Mouse (Mus musculus) limb, embryonic 15.5 days (tissue): ENCODE measurements at regions not wholly inside any gene's neighbourhood (a gene's known extent, or its start where the extent isn't known, plus 50 kb on each side); places are given as distances from the start of the nearest gene placed in this dataset.

Experiments used
- ATAC-seq: fragments of 200-750 bp; cut with Nextera tagmentation; 2 replicates; pipeline ENCODE4 v1.8.0; 2017; ENCODE audit warnings: low read depth, moderate TSS enrichment; ENCODE audit not compliant: insufficient number of reproducible peaks, low FRiP score, low TSS enrichment
- H3K27ac ChIP-seq: fragments of 300-500 bp; sonication (generic); 2 replicates; pipeline ENCODE4 v1.5.1; 2015; ENCODE audit warnings: moderate library complexity, mild to moderate bottlenecking, inconsistent platforms
- H3K27me3 ChIP-seq: fragments of 300-500 bp; sonication (generic); 2 replicates; pipeline ENCODE4 v1.6.1; 2015; ENCODE audit warnings: inconsistent platforms
- H3K36me3 ChIP-seq: fragments of 300-500 bp; sonication (generic); 2 replicates; pipeline ENCODE4 v1.6.1; 2015; ENCODE audit warnings: inconsistent platforms
- H3K4me1 ChIP-seq: fragments of 300-500 bp; sonication (generic); 2 replicates; pipeline ENCODE4 v1.6.1; 2015; ENCODE audit warnings: inconsistent platforms
- H3K4me2 ChIP-seq: fragments of 300-500 bp; sonication (generic); 2 replicates; pipeline ENCODE4 v1.6.1; 2015; ENCODE audit warnings: mild to moderate bottlenecking, inconsistent platforms
- H3K4me3 ChIP-seq: fragments of 300-500 bp; sonication (generic); 2 replicates; pipeline ENCODE4 v1.5.1; 2015; ENCODE audit warnings: mild to moderate bottlenecking, inconsistent platforms
- H3K9ac ChIP-seq: fragments of 300-500 bp; sonication (generic); 2 replicates; pipeline ENCODE4 v1.6.1; 2015; ENCODE audit warnings: inconsistent platforms
- H3K9me3 ChIP-seq: fragments of 300-500 bp; sonication (generic); 2 replicates; pipeline ENCODE4 v1.6.1; 2016; ENCODE audit warnings: inconsistent platforms
- WGBS: fragments of 180-500 bp; shearing (Covaris S2); methylation state at CpG from one replicate; pipeline ENCODE4 v1.1.7; 2015; 5-methylcytosine and 5-hydroxymethylcytosine counted together

DNA sequence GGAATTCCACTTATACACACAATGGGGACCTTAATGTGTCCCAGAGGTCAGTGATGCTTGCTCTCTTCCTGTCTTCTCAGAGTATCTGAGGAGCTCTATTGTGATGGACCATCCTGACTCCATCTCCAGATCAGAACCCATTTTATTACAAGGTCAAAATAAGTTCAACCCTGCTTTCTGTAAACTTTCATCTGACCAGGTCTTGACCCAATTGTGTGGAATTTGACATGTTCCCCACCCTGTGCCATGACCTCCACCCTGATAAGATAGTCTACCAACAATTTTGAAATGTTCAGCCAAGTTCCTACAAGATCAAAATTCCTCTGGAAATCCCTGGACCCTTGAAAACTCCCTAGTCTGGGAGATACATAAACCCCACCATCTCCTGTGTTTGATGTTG is 133.7 kb downstream of the Rpap3 start:
- no peak overlapping the region for H3K4me2 ChIP-seq
- no peaks in the 10 kb centered on the region for H3K4me1 ChIP-seq
- H3K9me3 ChIP-seq = no peaks in the 10 kb centered on the region
- no peaks in the 10 kb centered on the region for H3K27me3 ChIP-seq
- H3K36me3 ChIP-seq = no peaks in the 10 kb centered on the region
- H3K4me3 ChIP-seq = no peak overlapping the region
- no peak overlapping the region for H3K9ac ChIP-seq
- no peak for ATAC-seq
- H3K27ac ChIP-seq = no peak overlapping the region

DNA sequence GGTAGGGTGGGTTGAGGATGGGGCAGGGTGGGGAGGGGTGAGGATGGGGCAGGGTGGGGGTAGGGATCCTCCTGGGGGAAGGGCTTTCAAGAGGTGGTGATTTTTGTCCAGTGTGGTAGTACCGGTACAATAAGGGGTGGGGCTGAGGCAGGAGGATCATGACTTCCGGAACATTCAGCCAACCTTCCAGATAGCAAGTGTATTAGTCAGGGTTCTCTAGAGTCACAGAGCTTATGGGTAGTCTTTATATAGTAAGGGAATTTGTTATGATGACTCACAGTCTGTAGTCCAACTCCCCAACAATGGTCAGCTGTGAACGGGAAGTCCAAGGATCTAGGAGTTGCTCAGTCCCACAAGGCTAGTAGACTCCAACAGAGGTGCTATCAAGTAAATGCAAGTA is 145.5 kb downstream of the Rpap3 start:
- Histone ChIP-seq H3K4me3 (no peak overlapping the region), H3K4me1 (no peaks in the 10 kb centered on the region), H3K36me3 (no peaks in the 10 kb centered on the region), H3K27ac (no peak overlapping the region), H3K4me2 (no peak overlapping the region), H3K9me3 (peaks cover 10% of the 10 kb centered on the region; the same call in 1 of the 2 replicates), H3K9ac (no peak overlapping the region), H3K27me3 (no peaks in the 10 kb centered on the region)
- ATAC-seq = no peak
- WGBS = 86% methylated on average over 3 of the region's 3 CpGs

DNA sequence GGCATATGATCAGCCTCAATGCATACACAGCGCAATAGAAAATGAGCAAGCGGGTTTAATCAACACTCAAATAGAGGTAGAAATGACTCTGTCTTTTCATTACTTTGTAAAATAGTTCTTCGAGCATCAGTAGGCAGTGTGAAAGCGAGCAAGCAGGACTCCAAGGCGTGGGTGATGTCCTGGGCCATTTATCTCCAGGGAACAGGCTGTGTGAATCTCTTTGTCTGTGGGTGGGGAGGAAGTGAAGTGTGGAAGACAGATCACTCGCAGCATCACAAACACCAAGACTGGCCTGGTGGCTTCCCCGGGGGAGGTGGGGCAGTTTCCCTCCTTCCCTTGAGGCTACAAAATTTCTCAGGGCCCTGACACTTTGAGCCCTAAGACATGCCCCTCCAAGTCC is 146.9 kb downstream of the Rpap3 start:
- H3K4me1 ChIP-seq = no peaks in the 10 kb centered on the region
- H3K36me3 ChIP-seq = no peaks in the 10 kb centered on the region
- H3K4me3 ChIP-seq = no peak overlapping the region
- no peak for ATAC-seq
- no peaks in the 10 kb centered on the region for H3K27me3 ChIP-seq
- H3K9me3 ChIP-seq = peaks cover 10% of the 10 kb centered on the region; the same call in 1 of the 2 replicates
- no peak overlapping the region for H3K9ac ChIP-seq
- 90% methylated on average over 7 of the region's 7 CpGs for WGBS
- no peak overlapping the region for H3K4me2 ChIP-seq
- no peak overlapping the region for H3K27ac ChIP-seq

DNA sequence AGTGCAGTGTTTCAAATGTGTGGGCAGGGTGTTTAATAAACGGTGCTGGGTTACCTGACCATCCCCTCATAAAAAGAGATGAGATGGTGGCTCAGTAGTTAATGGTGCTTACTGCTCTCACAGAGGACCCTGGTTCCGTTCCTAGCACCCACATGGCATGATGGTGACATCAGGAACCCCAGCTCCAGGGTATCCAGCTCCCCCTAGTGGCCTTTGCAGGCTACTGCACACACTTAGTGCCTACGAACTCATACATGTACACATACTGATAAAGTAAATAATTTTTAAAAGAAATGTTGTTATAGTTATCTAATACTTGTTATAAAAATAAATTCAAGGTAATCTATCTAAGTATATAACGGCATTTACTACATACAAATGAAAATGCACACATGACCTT is 157.3 kb downstream of the Rpap3 start:
- H3K27me3 ChIP-seq = no peaks in the 10 kb centered on the region
- H3K9me3 ChIP-seq = no peaks in the 10 kb centered on the region
- no peaks in the 10 kb centered on the region for H3K36me3 ChIP-seq
- 83% methylated on average over 4 of the region's 4 CpGs for WGBS
- no peak overlapping the region for H3K27ac ChIP-seq
- no peak for ATAC-seq
- H3K4me1 ChIP-seq = no peaks in the 10 kb centered on the region
- H3K4me2 ChIP-seq = no peak overlapping the region
- no peak overlapping the region for H3K9ac ChIP-seq
- no peak overlapping the region for H3K4me3 ChIP-seq

DNA sequence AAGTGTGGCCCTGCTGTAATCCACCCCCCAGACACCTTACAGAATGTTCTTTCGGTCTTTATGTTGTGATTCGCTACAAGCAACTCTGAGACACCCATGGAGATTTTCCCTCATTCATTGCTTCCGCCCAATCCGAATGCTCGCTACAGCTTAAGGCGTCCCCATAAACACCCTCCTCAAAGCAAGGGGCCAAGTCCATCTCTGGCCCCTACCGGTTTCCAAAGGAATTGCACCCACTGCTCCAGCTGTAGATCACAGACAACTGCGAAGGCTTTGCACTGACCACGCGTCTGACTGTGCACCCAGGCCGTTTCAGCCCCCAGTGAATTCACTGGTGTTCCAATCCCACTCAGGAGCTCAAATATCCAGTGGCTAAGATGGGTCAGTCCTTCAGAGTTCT is 160.6 kb downstream of the Rpap3 start:
- H3K36me3 ChIP-seq = no peaks in the 10 kb centered on the region
- no peak overlapping the region for H3K9ac ChIP-seq
- 86% methylated on average over 11 of the region's 11 CpGs for WGBS
- no peaks in the 10 kb centered on the region for H3K9me3 ChIP-seq
- ATAC-seq = no peak
- H3K4me1 ChIP-seq = no peaks in the 10 kb centered on the region
- no peaks in the 10 kb centered on the region for H3K27me3 ChIP-seq
- no peak overlapping the region for H3K4me2 ChIP-seq
- no peak overlapping the region for H3K4me3 ChIP-seq
- H3K27ac ChIP-seq = no peak overlapping the region

DNA sequence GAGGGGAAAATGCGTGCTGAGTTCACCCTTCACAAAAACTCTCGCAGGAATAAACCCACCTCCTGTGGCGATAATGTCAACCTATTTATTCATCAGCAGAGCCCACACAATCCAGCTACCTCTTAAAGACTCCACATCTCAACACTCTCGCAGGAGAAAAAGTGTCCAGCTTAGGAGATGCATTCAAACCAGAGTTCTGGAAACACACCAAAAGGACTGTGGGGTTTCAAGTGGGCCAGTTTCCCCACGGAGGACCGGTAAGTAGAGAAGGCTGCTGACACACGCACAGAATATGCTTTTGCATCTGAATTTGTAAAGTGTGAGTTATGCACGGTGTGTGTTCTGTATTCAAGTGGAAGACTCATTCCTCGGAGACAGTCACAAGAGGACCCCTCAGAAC is 164.0 kb downstream of the Rpap3 start:
- no peak overlapping the region for H3K4me2 ChIP-seq
- no peaks in the 10 kb centered on the region for H3K36me3 ChIP-seq
- no peak overlapping the region for H3K9ac ChIP-seq
- 67% methylated on average over 9 of the region's 9 CpGs for WGBS
- H3K27ac ChIP-seq = no peak overlapping the region
- H3K27me3 ChIP-seq = no peaks in the 10 kb centered on the region
- H3K4me3 ChIP-seq = no peak overlapping the region
- H3K9me3 ChIP-seq = no peaks in the 10 kb centered on the region; the same call in 1 of the 2 replicates
- no peak for ATAC-seq
- H3K4me1 ChIP-seq = no peaks in the 10 kb centered on the region

DNA sequence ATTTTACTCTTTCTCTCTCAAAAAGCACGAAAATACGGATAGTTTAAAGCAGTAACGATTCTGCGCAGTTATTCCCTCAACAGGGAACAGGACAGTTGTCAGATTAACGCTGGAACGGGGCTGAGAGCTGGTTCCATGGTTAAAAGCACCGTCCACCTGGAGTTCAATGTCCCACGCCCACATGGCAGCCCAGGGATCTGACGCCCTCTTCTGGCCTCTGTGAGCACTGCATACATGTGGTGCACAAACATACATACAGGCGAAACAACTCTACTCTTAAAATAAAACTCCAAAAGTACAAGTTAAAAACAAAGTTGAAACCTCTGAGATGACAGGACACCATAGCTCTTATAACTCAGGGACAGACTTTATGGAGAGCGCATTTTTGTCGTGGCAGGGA is 169.5 kb downstream of the Rpap3 start:
- Histone ChIP-seq H3K4me1 (no peaks in the 10 kb centered on the region), H3K27ac (no peak overlapping the region), H3K4me2 (no peak overlapping the region), H3K4me3 (no peak overlapping the region), H3K9ac (no peak overlapping the region), H3K9me3 (no peaks in the 10 kb centered on the region; the same call in 1 of the 2 replicates), H3K36me3 (no peaks in the 10 kb centered on the region), H3K27me3 (no peaks in the 10 kb centered on the region)
- ATAC-seq = no peak
- WGBS = 89% methylated on average over 12 of the region's 12 CpGs

DNA sequence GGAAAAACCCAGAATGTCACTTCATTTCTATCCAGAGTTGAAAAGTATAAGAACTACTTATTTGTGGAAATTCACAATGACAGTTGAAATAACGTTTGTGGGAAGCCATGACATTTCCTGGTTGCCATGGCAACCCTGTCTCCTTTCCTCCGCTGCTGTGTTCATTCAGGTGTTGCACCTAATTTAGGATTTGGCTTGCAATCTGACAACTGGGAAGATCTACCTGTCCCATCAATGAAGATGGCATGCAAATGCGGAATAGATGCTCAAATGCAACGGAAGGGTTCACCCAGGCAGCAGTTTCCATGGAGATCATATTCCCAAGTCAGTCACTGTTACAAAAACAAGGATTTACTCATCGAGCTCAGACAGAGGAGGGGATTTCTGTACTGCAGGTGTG is 170.7 kb downstream of the Rpap3 start:
- no peak for ATAC-seq
- WGBS = 75% methylated on average over 5 of the region's 5 CpGs
- H3K9me3 ChIP-seq = no peaks in the 10 kb centered on the region; the same call in 1 of the 2 replicates

DNA sequence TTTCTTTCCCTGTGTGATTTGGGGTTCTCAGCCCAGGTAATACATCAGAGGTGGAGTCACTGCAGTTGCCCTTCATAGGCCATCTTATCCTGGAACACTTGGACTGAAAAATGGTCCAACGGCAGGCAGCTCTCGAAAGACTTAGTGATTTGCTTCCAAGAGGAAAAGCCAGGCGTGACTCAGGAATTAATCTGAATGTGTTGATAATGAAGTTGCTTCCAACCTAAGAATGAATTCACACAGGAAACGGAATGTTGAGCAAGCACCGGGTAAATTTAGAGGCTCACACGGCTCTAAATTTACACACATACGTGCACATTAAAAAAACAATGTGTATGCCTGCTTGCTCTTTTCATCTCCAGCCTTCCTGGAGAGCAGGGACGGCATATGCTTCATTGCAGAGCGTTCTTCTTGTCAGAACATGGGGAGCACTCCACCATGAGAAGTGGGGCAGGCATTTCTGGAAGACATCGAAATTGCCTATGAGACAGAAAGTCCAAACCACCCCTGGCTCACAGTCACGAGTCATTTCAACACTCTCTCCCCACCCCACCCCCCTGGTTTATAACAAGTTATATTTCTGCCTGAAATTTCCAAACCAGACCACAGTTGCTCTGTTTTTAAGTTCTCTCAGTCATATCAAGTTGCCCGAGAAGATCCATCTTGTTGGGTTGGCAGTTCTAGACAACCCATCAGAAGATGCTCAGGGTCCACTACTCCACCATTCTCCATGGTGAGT is 171.9 kb downstream of the Rpap3 start:
- no peaks in the 10 kb centered on the region for H3K4me1 ChIP-seq
- H3K9me3 ChIP-seq = no peaks in the 10 kb centered on the region; the same call in 1 of the 2 replicates
- H3K4me3 ChIP-seq = no peak overlapping the region
- H3K27ac ChIP-seq = no peak overlapping the region
- H3K4me2 ChIP-seq = no peak overlapping the region
- 72% methylated on average over 12 of the region's 12 CpGs for WGBS
- H3K27me3 ChIP-seq = no peaks in the 10 kb centered on the region
- no peaks in the 10 kb centered on the region for H3K36me3 ChIP-seq
- no peak overlapping the region for H3K9ac ChIP-seq
- ATAC-seq = no peak

More for the DNA sequence above, 170.7 kb downstream of the Rpap3 start:
- H3K27ac ChIP-seq = no peak overlapping the region
- no peaks in the 10 kb centered on the region for H3K4me1 ChIP-seq
- H3K4me2 ChIP-seq = no peak overlapping the region
- H3K4me3 ChIP-seq = no peak overlapping the region
- H3K9ac ChIP-seq = no peak overlapping the region
- no peaks in the 10 kb centered on the region for H3K27me3 ChIP-seq
- H3K36me3 ChIP-seq = no peaks in the 10 kb centered on the region

DNA sequence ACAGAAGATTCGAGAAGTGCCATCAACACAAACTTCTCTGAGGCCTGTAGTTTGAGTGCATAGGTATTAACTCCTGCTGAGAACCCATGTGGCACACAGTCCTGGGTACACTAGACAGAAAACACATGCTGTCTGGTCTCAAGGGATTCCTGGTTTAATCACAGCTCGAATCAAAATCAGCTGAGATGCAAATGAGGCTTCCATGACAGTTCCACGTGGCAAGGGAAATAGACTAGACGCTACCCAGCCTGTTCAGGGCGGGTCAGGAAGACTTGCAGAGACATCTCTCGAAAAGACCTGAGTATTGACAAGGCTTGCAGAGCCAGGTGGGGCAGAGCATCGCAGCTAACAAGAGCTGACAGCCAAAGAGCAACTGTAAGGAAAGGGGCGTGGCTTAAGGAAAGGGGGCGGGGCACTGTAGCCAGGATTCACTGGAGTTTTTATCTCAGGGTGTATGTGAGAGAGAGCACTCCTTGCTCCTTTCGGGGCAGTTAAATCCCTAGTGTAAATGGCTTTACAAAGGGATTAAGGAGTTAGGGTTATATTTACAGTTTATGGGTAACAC is 173.2 kb downstream of the Rpap3 start:
- ATAC-seq = no peak
- 48% methylated on average over 10 of the region's 10 CpGs for WGBS
- H3K4me3 ChIP-seq = no peak overlapping the region
- H3K9ac ChIP-seq = no peak overlapping the region
- H3K4me1 ChIP-seq = no peaks in the 10 kb centered on the region
- no peak overlapping the region for H3K27ac ChIP-seq
- no peak overlapping the region for H3K4me2 ChIP-seq
- H3K9me3 ChIP-seq = no peaks in the 10 kb centered on the region
- H3K36me3 ChIP-seq = no peaks in the 10 kb centered on the region
- H3K27me3 ChIP-seq = no peaks in the 10 kb centered on the region

DNA sequence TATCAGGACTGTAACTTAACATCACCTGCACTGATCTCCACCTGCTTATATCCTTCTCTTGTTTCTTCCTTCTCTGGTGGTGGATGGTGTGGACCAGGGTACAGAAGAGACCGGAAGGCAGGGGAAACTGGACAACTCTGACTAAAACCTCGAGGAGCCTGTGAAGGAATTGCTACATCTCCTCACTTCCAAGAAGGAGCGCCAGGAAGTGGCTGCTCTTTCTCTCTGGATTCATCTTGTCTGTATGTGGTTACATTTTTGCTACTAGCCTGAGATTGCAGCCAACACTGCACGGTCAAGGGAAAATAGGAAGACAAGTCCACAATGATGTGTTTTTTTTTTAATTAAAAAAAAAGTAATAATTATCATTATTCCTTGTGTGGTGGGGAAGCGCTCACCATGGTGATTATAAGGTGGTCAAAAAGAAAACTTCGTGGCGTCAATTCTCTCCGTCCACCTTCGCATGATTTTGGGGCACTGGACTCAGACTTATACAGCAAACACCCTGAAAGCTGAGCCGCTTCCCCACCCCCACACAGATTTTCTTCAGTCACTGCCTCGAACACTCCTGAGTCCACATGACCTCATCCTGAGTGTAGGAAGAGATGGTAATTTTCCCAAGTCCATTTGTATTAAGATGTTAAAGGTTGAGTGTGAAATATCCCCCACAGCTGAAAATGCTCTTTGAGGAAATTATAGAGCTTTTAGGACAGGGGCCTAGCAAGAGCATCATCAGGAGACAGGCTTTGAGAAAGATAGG is 177.2 kb downstream of the Rpap3 start:
- Histone ChIP-seq H3K4me1 (no peaks in the 10 kb centered on the region), H3K4me3 (no peak overlapping the region), H3K4me2 (no peak overlapping the region), H3K9ac (no peak overlapping the region), H3K27me3 (no peaks in the 10 kb centered on the region), H3K27ac (no peak overlapping the region), H3K36me3 (no peaks in the 10 kb centered on the region), H3K9me3 (no peaks in the 10 kb centered on the region)
- no peak for ATAC-seq
- 80% methylated on average over 11 of the region's 11 CpGs for WGBS

DNA sequence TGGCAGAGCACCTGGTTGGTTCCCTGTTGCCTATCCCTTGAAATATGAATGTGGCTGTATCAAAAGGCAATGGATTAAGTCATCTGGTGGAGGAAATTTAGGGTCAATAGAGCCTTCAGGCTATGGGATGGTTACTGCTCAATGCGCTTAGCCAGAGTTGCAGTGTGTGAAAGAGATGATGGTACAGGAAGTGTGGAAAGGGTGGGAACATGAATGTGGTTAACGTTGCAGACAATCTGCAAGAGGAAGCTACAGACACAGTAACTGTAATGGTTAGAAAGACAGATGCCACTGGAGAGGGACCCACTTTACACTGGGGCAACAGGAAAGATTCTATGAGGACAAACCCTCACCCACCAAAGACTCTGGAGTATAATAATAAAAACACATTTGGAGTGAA is 185.2 kb downstream of the Rpap3 start:
- H3K4me3 ChIP-seq = no peak overlapping the region

More for the DNA sequence above, 185.2 kb downstream of the Rpap3 start:
- Histone ChIP-seq H3K27ac (no peak overlapping the region), H3K4me2 (no peak overlapping the region), H3K27me3 (no peaks in the 10 kb centered on the region), H3K9me3 (no peaks in the 10 kb centered on the region), H3K9ac (no peak overlapping the region), H3K4me1 (no peaks in the 10 kb centered on the region), H3K36me3 (no peaks in the 10 kb centered on the region)
- ATAC-seq = no peak
- 79% methylated on average over 2 of the region's 2 CpGs for WGBS
